Mouse (Mus musculus) liver (tissue): ENCODE measurements around the gene Ddx5.
"Not testable (repeated sequence)": the region's sequence is repeated elsewhere in the genome, so short reads cannot be mapped to it uniquely, and the experiment has no call there.

Source experiments
- DNase-seq: peaks from one replicate; pipeline ENCODE4 v3.0.0-alpha.2; 2020; ENCODE audit warnings: mixed read lengths

Ddx5 gene

GRCm38 (mm10) chr11:106788775-106789459, at the start of gene Ddx5, which contains the start of gene Cep95:
Gene Ddx5, minus strand, starts transcription at chr11:106789185.
Gene Cep95, plus strand, starts transcription at chr11:106789252.
- peak; percentile 98 for DNase-seq

DNA sequence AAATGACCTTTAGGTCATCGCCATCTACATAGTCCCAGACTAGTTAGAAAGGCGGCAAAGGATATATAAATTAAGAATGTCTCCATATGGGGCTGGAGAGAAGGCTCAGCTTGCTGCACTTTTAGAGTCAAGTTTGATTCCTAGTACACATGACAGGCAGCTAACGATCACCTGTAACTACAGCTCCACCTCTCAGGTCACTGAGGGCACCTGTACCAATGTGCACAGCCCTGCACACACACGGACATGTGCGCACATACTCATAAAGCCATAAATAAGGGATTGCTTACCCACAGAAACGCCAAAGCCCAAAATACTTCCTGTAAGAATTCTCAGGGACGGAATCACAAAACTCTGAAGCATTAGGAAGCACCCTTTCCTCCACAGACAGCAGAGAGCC, 39.1 kb upstream of the Ddx5 start:
- DNase-seq: no peak

GRCm38 (mm10) chr11:106824403-106824802, 35.4 kb upstream of the Ddx5 start:
- no peak for DNase-seq

DNA sequence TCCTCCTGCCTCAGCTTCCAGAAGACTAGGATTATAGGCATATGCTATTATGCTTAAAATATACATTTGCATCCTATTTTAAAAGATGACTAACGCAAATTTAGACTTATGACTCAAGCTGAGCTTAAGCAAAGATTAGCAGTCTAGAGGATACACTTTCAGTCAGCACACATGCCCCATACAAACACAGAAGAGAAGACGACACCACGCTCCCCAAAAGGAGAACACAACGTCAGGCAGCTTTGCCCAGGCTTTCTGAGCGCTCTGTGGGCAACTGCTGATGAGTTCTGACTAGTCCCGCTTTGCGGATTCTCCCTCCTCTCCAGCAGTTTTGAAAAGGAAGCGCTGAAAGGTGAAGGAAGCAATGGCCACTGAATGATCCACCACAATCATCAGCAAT, 34.8 kb upstream of the Ddx5 start:
- no peak for DNase-seq

- no peak for DNase-seq
Measured at GRCm38 (mm10) chr11:106822911-106823310, 33.9 kb upstream of the Ddx5 start.

- no peak for DNase-seq
Measured at GRCm38 (mm10) chr11:106822491-106822890, 33.5 kb upstream of the Ddx5 start.

DNA sequence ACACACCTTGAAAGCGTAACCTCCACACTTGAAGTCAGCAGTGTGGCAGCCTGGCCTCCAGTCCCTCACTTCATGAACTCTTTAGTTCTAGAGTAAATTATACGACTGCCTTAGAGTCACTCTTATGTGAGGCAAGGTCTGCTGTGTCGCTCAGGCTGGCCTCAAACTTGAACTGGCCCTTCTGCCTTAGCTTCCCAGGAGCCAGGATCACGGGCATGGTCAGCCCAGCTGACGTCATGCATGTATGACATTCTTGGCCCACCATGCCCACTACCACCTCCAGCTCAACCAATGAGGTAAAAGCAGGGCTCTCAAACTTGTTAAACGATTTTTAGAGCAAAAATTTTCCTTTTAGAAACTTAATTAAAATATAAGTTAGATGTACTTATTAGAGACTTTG, 32.4 kb upstream of the Ddx5 start:
- DNase-seq: no peak

DNA sequence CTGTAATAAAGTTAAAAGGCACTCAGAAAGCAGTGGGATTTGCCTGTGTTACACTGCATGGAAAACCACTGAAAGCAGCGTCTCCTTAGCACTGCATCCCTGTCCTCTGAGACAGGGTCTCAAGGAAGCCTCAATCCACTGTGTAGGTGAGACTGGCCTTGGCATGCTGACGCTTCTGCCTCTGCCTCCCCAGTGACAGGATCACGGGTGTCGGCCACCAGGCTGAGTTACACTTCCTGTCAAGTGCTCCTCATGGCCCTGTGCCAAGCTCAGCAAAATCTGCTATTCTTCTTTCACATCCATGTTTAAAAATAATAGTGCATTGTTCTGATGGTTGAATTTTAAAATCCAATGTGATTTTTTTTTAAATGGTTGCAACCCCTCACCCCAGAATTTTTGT, 32.0 kb upstream of the Ddx5 start:
- DNase-seq: peak; percentile 30

GRCm38 (mm10) chr11:106820252-106820651, 31.3 kb upstream of the Ddx5 start:
- DNase-seq: no peak

DNA sequence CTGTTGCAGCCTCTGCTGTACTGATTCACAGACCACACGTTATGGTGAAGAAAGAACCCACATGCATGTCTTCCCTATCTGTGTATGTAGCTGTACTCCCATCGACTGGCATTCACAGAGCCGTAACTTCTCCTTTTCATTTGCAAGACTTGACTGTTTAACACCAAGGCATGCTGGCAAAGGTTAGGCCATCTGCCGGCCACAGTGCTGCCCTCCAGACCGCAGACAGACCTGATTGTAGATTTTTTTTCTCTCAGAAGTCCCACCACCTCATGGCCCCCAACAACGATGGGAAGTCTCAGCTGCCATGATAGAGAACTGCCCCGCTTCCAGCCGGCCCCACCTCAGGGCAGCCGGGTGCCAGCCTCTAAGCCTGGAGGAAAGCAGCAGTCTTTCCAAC, 30.6 kb upstream of the Ddx5 start:
- no peak for DNase-seq

- DNase-seq: no peak
Measured at GRCm38 (mm10) chr11:106818341-106818740, 29.4 kb upstream of the Ddx5 start.

GRCm38 (mm10) chr11:106817808-106818207, 28.8 kb upstream of the Ddx5 start:
- no peak for DNase-seq

GRCm38 (mm10) chr11:106817156-106817555, 28.2 kb upstream of the Ddx5 start:
- DNase-seq: no peak

DNA sequence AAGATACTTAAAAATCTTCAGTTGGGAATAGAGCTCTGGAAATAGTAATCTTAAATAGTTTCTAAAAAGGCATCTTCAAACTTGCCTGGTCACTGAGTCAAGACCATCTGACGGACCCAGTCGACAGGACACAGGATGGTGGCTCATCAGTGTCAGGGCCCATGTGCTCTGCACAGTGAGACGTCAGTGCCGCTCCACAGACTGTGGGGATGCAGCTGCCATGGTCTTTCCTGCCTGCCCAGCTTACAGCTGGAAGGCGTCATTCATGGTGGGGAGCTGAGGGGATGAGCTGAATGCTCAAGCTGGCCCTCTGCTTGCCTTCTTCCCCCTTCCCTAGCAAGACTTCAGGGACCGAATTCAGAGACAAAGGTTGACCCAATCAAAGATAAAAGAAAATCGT, 27.3 kb upstream of the Ddx5 start:
- no peak for DNase-seq

- DNase-seq: no peak
Measured at GRCm38 (mm10) chr11:106815761-106816160, 26.8 kb upstream of the Ddx5 start.

GRCm38 (mm10) chr11:106815331-106815730, 26.3 kb upstream of the Ddx5 start:
- no peak for DNase-seq

DNA sequence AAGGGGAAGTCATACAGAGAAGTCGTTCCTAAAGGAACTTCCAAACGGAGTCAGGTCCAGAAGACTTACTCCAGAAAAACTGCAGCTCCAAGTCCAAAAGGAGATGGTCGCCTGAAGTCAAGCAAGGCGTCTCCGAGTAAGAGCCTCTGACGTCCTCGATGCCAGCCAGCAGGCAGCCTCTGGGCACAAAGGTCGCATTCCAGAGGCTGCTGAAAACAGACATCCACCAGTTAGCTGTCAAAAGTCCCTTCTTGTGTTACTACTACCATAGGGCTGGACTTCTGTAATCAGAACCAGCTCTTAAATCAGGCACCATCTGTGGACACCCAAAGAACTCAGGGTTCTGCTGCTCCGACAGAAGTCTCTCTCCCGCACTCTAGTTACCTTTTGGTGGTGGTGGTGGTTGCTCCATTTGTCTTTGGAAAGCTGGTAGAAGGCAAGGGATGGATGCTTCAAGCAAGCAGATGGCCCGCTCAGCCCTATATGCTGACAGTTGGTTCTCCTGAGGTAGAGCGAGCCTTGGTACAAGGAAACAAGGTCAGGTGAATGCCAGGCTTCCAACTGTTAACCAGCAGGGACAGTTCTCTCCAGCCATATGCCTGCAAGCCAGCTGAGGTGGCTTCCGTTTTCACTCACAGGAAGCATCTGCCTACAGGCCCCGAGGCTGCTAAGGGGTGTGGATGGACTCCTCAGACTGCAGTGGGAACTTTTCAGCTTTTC, 25.8 kb upstream of the Ddx5 start:
- DNase-seq: no peak

- DNase-seq: no peak
Measured at GRCm38 (mm10) chr11:106812410-106813136, 23.6 kb upstream of the Ddx5 start.

GRCm38 (mm10) chr11:106807442-106807841, 18.5 kb upstream of the Ddx5 start:
- DNase-seq: not testable (repeated sequence)

GRCm38 (mm10) chr11:106802069-106802627, 13.2 kb upstream of the Ddx5 start:
- DNase-seq: no peak

GRCm38 (mm10) chr11:106795679-106796078, 6.7 kb upstream of the Ddx5 start:
- DNase-seq: peak; percentile 30

DNA sequence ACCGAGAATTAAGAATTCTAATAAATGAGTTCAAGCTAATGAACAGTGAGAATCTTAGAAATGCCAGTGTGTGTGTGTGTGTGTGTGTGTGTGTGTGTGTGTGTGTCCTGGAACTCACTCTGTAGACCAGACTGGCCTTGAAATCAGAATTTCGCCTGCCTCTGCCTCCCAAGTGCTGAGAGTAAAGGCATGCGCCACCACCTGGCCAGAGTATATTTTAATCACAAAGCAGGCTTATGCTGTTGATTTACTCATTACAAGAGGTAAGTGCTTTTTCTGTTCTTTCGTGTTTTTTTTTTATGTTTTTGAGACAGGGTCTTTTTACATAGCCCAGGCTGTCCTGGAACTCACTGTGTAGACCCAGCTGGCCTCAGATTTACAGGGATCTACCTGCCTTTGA, 4.9 kb upstream of the Ddx5 start:
- no peak for DNase-seq

GRCm38 (mm10) chr11:106789649-106790048, 664 bp upstream of the Ddx5 start:
- DNase-seq: no peak
